ENCODE assay signal across 8 mouse cellular contexts in genomic region chr13:73536403-73536821, GRCm38 (mm10). TPM values are rescaled to one million over a fixed set of nuclear protein-coding genes. Genes with fewer than 3 reads are reported as not detected.
A peak's percentile ranks its signal among the peaks of the same experiment; 100 is the strongest.
DNase-seq lines count a peak whose midpoint lies in the region; ATAC-seq lines count a peak whose summit lies in the region.

Slc6a3 (plus strand) TSS chr13:73536747.

- H3K27me3 ChIP-seq in embryonic facial prominence, embryonic 10.5 days (replicated peaks; ENCODE audit: low read depth, poor library complexity, severe bottlenecking) = peaks cover 55% of the 10 kb centered on the region
- peaks cover 59% of the 10 kb centered on the region for H3K27me3 ChIP-seq in limb, embryonic 10.5 days (ENCODE audit: low read depth, poor library complexity, severe bottlenecking)
- peaks cover 53% of the 10 kb centered on the region for H3K27me3 ChIP-seq in midbrain, embryonic 12.5 days

- peaks cover 11% of the 10 kb centered on the region for H3K4me1 ChIP-seq in embryonic facial prominence, embryonic 10.5 days
- H3K4me1 ChIP-seq in limb, embryonic 10.5 days = peaks cover 10% of the 10 kb centered on the region
- H3K4me1 ChIP-seq in midbrain, embryonic 12.5 days = peaks cover 4% of the 10 kb centered on the region; the same call in 1 of the 2 replicates

- under 1% methylated on average over 26 of the region's 26 CpGs for WGBS in embryonic facial prominence, embryonic 10.5 days
- WGBS in limb, embryonic 10.5 days = under 1% methylated on average over 26 of the region's 26 CpGs
- under 1% methylated on average over 26 of the region's 26 CpGs for WGBS in midbrain, embryonic 12.5 days

- no peaks in the 10 kb centered on the region for H3K36me3 ChIP-seq in embryonic facial prominence, embryonic 10.5 days (replicated peaks)
- no peaks in the 10 kb centered on the region for H3K36me3 ChIP-seq in limb, embryonic 10.5 days
- H3K36me3 ChIP-seq in midbrain, embryonic 12.5 days = no peaks in the 10 kb centered on the region

- no peak within 1 kb of the TSS for H3K27ac ChIP-seq in embryonic facial prominence, embryonic 10.5 days (replicated peaks)
- H3K27ac ChIP-seq in limb, embryonic 10.5 days = no peak within 1 kb of the TSS
- H3K27ac ChIP-seq in midbrain, embryonic 12.5 days (replicated peaks) = no peak within 1 kb of the TSS

- intact Hi-C loops in heart, postnatal 25 days (cut with DNase I) = no loop called here

- H3K9me3 ChIP-seq in embryonic facial prominence, embryonic 10.5 days = no peaks in the 10 kb centered on the region
- H3K9me3 ChIP-seq in limb, embryonic 10.5 days (replicated peaks) = no peaks in the 10 kb centered on the region
- H3K9me3 ChIP-seq in midbrain, embryonic 12.5 days = no peaks in the 10 kb centered on the region

- H3K4me3 ChIP-seq in embryonic facial prominence, embryonic 10.5 days = peak within 1 kb of the TSS; percentile 57
- peak within 1 kb of the TSS; percentile 53 for H3K4me3 ChIP-seq in limb, embryonic 10.5 days
- peak within 1 kb of the TSS; percentile 42 for H3K4me3 ChIP-seq in midbrain, embryonic 12.5 days

- DNase-seq in right cerebral cortex, postnatal 4 days = peak; percentile 25
- DNase-seq in right cerebral cortex, adult 2 months (ENCODE audit: low spot score in 2 of 2) = no peak
- DNase-seq in embryonic facial prominence, embryonic 10.5 days (ENCODE audit: low spot score) = peak; percentile 66
- DNase-seq in heart, postnatal 25 days (ENCODE audit: low spot score) = peak; percentile 7
- peak; percentile 64 for DNase-seq in limb, embryonic 10.5 days (ENCODE audit: low spot score)
- DNase-seq in thymus, postnatal 4 days = peak; percentile 48
- DNase-seq in frontal cortex, postnatal 14 days (ENCODE audit: low spot score in 2 of 2) = no peak

- H3K4me2 ChIP-seq in midbrain, embryonic 12.5 days (replicated peaks) = peak within 1 kb of the TSS; percentile 74

- 0 out of 2 replicates have a peak, but pooled peaks have one; percentile 63 for ATAC-seq in midbrain, embryonic 12.5 days (ENCODE audit: low FRiP score, low read depth)

- H3K9ac ChIP-seq in midbrain, embryonic 12.5 days (replicated peaks) = peak within 1 kb of the TSS; percentile 29

RNA-seq across cellular contexts. Expression of gene Slc6a3, which starts in this region (rescaled TPM):
- 0.20 TPM in 1 of 2 replicates, not detected in the other for polyA plus RNA-seq in embryonic facial prominence, embryonic 10.5 days (2016; fragmentation: Nextera tagmentation; extraction: Ambion mirVana)
- not detected for total RNA-seq in heart, postnatal 25 days (2021)
- polyA plus RNA-seq in limb, embryonic 10.5 days (2016; fragmentation: Nextera tagmentation; extraction: Ambion mirVana) = not detected in 2 replicates
- 0.18 and 0.71 TPM in 2 replicates for polyA plus RNA-seq in midbrain, embryonic 12.5 days (2016; fragmentation: Nextera tagmentation; extraction: Ambion mirVana)

Comparison
In these comparisons a context has a peak if more than half of its experiments do, and no peak if none do; other contexts are left out.
1. DNase-seq: peak in right cerebral cortex, postnatal 4 days (single experiment) and thymus, postnatal 4 days (single experiment); none in right cerebral cortex, adult 2 months (0 of 2) and frontal cortex, postnatal 14 days (0 of 2).
2. Peak in DNase-seq and H3K4me3 ChIP-seq in embryonic facial prominence, embryonic 10.5 days; RNA of the gene not detected or under 1 TPM.
3. Peak in DNase-seq in heart, postnatal 25 days; RNA of the gene not detected or under 1 TPM.
4. Peak in DNase-seq and H3K4me3 ChIP-seq in limb, embryonic 10.5 days; RNA of the gene not detected or under 1 TPM.
5. Peak in ATAC-seq, H3K4me3 ChIP-seq, H3K9ac ChIP-seq and H3K4me2 ChIP-seq in midbrain, embryonic 12.5 days; RNA of the gene not detected or under 1 TPM.
6. Peak in every context shown above with its lines, with median percentiles within 50 percentile points of each other: H3K4me3 ChIP-seq.